Mouse (Mus musculus): ENCODE measurements around the gene Trp53tg5. TPM values are rescaled to one million over a fixed set of nuclear protein-coding genes. Genes with fewer than 3 reads are reported as not detected.
A peak's percentile ranks its signal among the peaks of the same experiment; 100 is the strongest.

Trp53tg5 gene
- polyA plus RNA-seq, 1 experiment from 2014 or later, result not detected

DNA sequence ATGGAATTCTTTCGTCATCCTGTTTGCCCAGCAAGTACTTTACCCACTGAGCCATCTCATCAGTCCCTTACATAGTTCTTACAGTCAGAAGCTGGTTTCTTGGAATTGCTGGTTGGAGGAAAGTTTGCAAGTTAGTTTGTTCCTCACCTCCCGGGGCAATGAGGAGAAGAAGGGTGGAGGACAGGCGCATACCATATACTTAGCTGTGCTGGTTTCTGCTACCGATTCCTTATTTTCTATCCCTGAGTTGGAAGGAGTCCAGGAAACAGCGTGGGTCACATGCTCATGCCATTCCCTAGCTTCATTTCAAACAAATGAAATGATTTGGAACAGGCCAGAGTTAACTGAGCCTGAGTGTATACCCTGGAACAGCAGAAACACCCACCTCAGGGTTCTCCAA lies 24.6 kb downstream of the Trp53tg5 start:
- WGBS, result 78% methylated on average over 5 of the region's 5 CpGs

GRCm38 (mm10) chr2:164448140-164448539 lies 25.4 kb downstream of the Trp53tg5 start:
- 93% methylated on average over 1 of the region's 1 CpGs for WGBS
- peaks cover 6% of the 10 kb centered on the region; the same call in 1 of the 2 replicates for H3K4me1 ChIP-seq (ENCODE audit: control insufficient read depth, insufficient read depth, low read length)
- no peak overlapping the region for H3K9ac ChIP-seq (ENCODE audit: low read length)
- H3K4me2 ChIP-seq (ENCODE audit: low read length), result no peak overlapping the region
- H3K4me3 ChIP-seq (ENCODE audit: low read depth, low read length), result no peak overlapping the region
- no peaks in the 10 kb centered on the region for H3K36me3 ChIP-seq (ENCODE audit: control insufficient read depth, insufficient read depth, low read length)
- H3K27me3 ChIP-seq (replicated peaks; ENCODE audit: control insufficient read depth, insufficient read depth, low read length), result no peaks in the 10 kb centered on the region
- DNase-seq (ENCODE audit: low spot score) (no peak), ATAC-seq (no peak)
- H3K9me3 ChIP-seq (replicated peaks; ENCODE audit: control insufficient read depth, low read length), result no peaks in the 10 kb centered on the region
- H3K27ac ChIP-seq (ENCODE audit: low read depth, low read length), result no peak overlapping the region

More for the DNA sequence above, 24.6 kb downstream of the Trp53tg5 start:
- Histone ChIP-seq H3K36me3 (ENCODE audit: control insufficient read depth, insufficient read depth, low read length) (no peaks in the 10 kb centered on the region), H3K9me3 (replicated peaks; ENCODE audit: control insufficient read depth, low read length) (no peaks in the 10 kb centered on the region), H3K4me1 (ENCODE audit: control insufficient read depth, insufficient read depth, low read length) (no peaks in the 10 kb centered on the region; the same call in 1 of the 2 replicates), H3K9ac (ENCODE audit: low read length) (no peak overlapping the region), H3K4me2 (ENCODE audit: low read length) (no peak overlapping the region), H3K27ac (ENCODE audit: low read depth, low read length) (no peak overlapping the region), H3K4me3 (ENCODE audit: low read depth, low read length) (no peak overlapping the region), H3K27me3 (replicated peaks; ENCODE audit: control insufficient read depth, insufficient read depth, low read length) (no peaks in the 10 kb centered on the region)
- DNase-seq (ENCODE audit: low spot score), result no peak
- no peak for ATAC-seq

DNA sequence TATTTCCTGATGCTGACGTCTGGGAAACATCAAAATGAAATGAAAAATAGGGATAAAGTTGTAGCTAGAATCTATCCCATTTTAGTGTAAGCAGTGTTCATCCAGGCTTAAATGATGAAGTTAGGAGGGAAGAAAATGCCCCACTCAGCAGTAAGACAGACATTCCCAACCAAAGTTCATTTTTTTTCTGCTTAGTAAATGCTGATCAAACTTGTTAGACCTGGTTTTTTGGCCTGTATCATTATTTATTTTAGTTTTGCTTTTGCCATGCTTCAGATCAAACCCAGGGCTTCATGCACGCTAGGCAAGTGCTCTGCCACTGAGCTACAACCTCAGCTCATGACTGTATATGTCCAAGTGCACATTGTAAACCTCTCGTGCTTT lies 27.4 kb downstream of the Trp53tg5 start:
- ATAC-seq (no peak), DNase-seq (ENCODE audit: low spot score) (no peak)
- Histone ChIP-seq H3K9ac (ENCODE audit: low read length) (no peak overlapping the region), H3K27ac (ENCODE audit: low read depth, low read length) (no peak overlapping the region), H3K36me3 (ENCODE audit: control insufficient read depth, insufficient read depth, low read length) (no peaks in the 10 kb centered on the region), H3K4me2 (ENCODE audit: low read length) (no peak overlapping the region), H3K9me3 (replicated peaks; ENCODE audit: control insufficient read depth, low read length) (no peaks in the 10 kb centered on the region), H3K4me1 (ENCODE audit: control insufficient read depth, insufficient read depth, low read length) (peaks cover 13% of the 10 kb centered on the region), H3K4me3 (ENCODE audit: low read depth, low read length) (no peak overlapping the region), H3K27me3 (replicated peaks; ENCODE audit: control insufficient read depth, insufficient read depth, low read length) (0 out of 2 replicates have a peak, but pooled peaks cover 4% of the 10 kb centered on the region)
- WGBS, result 79% methylated on average over 3 of the region's 3 CpGs

DNA sequence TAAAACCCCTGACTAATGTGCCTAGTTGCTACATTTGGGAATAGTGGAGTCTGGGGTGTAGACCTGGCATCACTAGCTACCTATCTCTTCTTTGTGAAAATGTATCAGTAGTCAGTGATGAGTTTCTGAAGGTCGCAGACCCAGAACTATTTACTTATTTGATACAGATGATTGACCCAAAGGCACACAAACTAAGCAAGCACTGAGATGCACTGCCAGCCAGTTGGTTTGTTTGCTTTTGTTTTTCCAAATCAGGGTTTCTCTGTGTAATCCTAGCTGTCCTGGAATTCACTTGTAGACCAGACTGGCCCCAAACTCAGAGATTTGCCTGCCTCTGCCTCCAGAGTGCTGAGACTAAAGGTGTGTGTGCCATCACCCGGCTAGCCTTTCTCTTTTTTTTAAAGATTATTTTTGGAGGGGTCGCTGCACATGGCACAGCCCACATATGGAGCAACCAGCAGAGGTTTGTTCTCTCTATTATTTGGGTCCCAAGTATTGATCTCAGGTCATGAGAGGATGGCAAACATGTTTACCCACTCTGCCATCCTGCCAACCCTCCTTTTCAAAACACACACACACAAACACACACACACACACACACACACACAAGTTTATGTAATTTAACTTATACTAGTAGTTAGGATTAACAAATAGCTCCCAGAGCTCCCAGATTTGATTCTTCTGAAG lies 28.0 kb downstream of the Trp53tg5 start:
- Histone ChIP-seq H3K9me3 (replicated peaks; ENCODE audit: control insufficient read depth, low read length) (no peaks in the 10 kb centered on the region), H3K9ac (ENCODE audit: low read length) (no peak overlapping the region), H3K36me3 (ENCODE audit: control insufficient read depth, insufficient read depth, low read length) (no peaks in the 10 kb centered on the region), H3K4me2 (ENCODE audit: low read length) (no peak overlapping the region), H3K27ac (ENCODE audit: low read depth, low read length) (no peak overlapping the region), H3K4me1 (ENCODE audit: control insufficient read depth, insufficient read depth, low read length) (peaks cover 13% of the 10 kb centered on the region), H3K4me3 (ENCODE audit: low read depth, low read length) (no peak overlapping the region), H3K27me3 (replicated peaks; ENCODE audit: control insufficient read depth, insufficient read depth, low read length) (0 out of 2 replicates have a peak, but pooled peaks cover 4% of the 10 kb centered on the region)
- ATAC-seq (no peak), DNase-seq (ENCODE audit: low spot score) (no peak)
- WGBS, result 82% methylated on average over 3 of the region's 3 CpGs

DNA sequence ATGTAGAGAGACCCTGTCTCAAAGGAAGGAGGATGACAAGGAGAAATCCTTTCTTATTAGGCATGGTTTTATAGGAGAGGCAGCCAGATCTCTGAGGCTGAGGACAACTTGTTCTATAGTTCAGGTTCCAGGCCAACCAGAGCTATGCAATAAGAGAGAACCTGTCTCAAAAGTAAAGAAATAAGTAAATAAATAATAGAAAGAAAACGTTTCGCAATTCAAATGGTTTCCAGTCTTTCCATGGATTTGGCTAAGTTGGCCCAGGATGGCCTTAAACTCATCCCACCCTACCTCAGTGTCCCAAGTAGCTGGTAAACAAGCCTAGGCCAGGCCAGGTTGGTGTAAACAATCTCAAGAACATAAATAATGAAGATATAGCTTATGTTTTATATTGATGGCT lies 28.8 kb downstream of the Trp53tg5 start:
- Histone ChIP-seq H3K4me2 (ENCODE audit: low read length) (no peak overlapping the region), H3K27me3 (replicated peaks; ENCODE audit: control insufficient read depth, insufficient read depth, low read length) (0 out of 2 replicates have a peak, but pooled peaks cover 4% of the 10 kb centered on the region), H3K9me3 (replicated peaks; ENCODE audit: control insufficient read depth, low read length) (no peaks in the 10 kb centered on the region), H3K9ac (ENCODE audit: low read length) (no peak overlapping the region), H3K4me3 (ENCODE audit: low read depth, low read length) (no peak overlapping the region), H3K4me1 (ENCODE audit: control insufficient read depth, insufficient read depth, low read length) (peaks cover 13% of the 10 kb centered on the region), H3K27ac (ENCODE audit: low read depth, low read length) (no peak overlapping the region), H3K36me3 (ENCODE audit: control insufficient read depth, insufficient read depth, low read length) (no peaks in the 10 kb centered on the region)
- DNase-seq (ENCODE audit: low spot score) (no peak), ATAC-seq (no peak)
- 79% methylated on average over 2 of the region's 2 CpGs for WGBS

DNA sequence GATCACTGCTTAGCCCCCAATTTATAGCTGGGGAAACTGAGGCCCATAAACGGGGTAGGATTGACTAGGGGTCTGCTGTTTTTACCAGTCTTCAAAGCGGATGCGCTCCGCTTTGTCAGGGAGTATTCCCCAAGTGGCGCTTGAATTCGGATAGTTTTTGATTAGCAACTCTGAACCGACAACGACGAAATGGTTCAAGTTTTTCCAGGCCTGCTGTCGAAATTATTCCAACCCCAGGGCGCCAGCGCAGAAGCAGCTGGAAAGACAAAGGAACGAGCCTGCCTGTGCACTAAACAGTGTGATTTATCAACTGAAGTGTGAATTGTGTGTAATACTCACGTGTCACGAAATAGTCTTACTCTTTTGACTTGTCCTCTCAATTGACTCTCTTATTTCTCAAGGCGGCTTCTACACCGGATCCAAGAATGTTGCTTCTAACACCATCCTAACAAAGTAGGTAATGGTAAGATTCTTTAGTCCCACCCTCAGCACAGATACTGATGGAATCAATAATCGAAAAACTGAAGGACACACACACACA lies 30.0 kb downstream of the Trp53tg5 start, which contains the start of gene Sdc4:
Gene Sdc4 (minus strand): TSS at position 428 of the 541 bp plus-strand sequence.
- H3K27me3 ChIP-seq (replicated peaks; ENCODE audit: control insufficient read depth, insufficient read depth, low read length), result 0 out of 2 replicates have a peak, but pooled peaks cover 4% of the 10 kb centered on the region
- no peak within 1 kb of the TSS for H3K27ac ChIP-seq (ENCODE audit: low read depth, low read length)
- no peaks in the 10 kb centered on the region for H3K36me3 ChIP-seq (ENCODE audit: control insufficient read depth, insufficient read depth, low read length)
- DNase-seq (ENCODE audit: low spot score) (no peak), ATAC-seq (peak; percentile 15; the same call in 1 of the 2 replicates)
- H3K4me3 ChIP-seq (ENCODE audit: low read depth, low read length), result peak within 1 kb of the TSS; percentile 46
- WGBS, result 9% methylated on average over 18 of the region's 18 CpGs
- peak within 1 kb of the TSS; percentile 91 for H3K4me2 ChIP-seq (ENCODE audit: low read length)
- peaks cover 13% of the 10 kb centered on the region for H3K4me1 ChIP-seq (ENCODE audit: control insufficient read depth, insufficient read depth, low read length)
- no peaks in the 10 kb centered on the region for H3K9me3 ChIP-seq (replicated peaks; ENCODE audit: control insufficient read depth, low read length)
- H3K9ac ChIP-seq (ENCODE audit: low read length), result peak within 1 kb of the TSS; percentile 64

GRCm38 (mm10) chr2:164443051-164443437 lies 30.5 kb downstream of the Trp53tg5 start:
- Histone ChIP-seq H3K9ac (ENCODE audit: low read length) (peak overlapping the region; percentile 64), H3K27me3 (replicated peaks; ENCODE audit: control insufficient read depth, insufficient read depth, low read length) (0 out of 2 replicates have a peak, but pooled peaks cover 4% of the 10 kb centered on the region), H3K4me2 (ENCODE audit: low read length) (peak overlapping the region; percentile 91), H3K27ac (ENCODE audit: low read depth, low read length) (no peak overlapping the region), H3K36me3 (ENCODE audit: control insufficient read depth, insufficient read depth, low read length) (no peaks in the 10 kb centered on the region), H3K4me1 (ENCODE audit: control insufficient read depth, insufficient read depth, low read length) (peaks cover 13% of the 10 kb centered on the region), H3K9me3 (replicated peaks; ENCODE audit: control insufficient read depth, low read length) (no peaks in the 10 kb centered on the region), H3K4me3 (ENCODE audit: low read depth, low read length) (peak overlapping the region; percentile 46)
- DNase-seq (ENCODE audit: low spot score), result peak; percentile 82
- peak; percentile 95 for ATAC-seq
- WGBS, result 0% methylated on average over 26 of the region's 26 CpGs

DNA sequence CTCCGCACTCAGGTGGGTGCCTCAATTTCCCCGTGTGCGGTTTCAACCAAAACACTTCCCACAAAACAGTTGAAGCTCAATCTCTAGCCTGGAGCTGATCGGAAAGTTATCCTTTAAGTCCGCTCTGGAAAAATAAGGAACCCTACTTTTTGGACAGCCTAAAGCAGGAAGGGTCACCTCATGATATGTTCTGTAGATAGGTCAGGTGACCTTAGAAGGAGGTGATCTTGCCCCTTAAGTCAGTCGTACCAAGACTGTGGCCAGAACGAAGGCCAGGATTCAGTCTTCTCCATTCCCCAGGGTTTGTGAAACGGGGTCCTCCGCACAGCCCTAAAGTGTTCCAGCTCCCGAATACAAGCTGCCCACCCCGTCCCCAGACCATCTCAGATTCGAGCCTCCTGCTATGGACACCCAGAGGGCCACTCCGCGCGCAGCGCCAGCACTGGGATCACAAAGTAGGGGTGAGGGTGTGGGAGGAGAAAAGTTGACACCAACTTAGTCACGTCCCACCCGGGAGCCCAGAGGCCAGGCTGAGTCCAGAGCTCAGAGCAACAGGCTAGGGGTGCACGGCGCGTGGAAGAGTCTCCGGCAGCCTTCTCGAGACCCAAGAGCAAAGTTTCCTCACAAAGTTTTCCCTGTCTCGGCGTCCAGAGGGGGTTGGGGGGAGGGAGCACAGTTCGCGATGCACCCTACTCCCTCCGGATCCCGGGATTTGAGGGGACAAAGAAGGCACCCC lies 31.0 kb downstream of the Trp53tg5 start:
- no peak overlapping the region for H3K27ac ChIP-seq (ENCODE audit: low read depth, low read length)
- H3K4me2 ChIP-seq (ENCODE audit: low read length), result peak overlapping the region; percentile 91
- H3K4me1 ChIP-seq (ENCODE audit: control insufficient read depth, insufficient read depth, low read length), result peaks cover 13% of the 10 kb centered on the region
- DNase-seq (ENCODE audit: low spot score), result no peak
- H3K4me3 ChIP-seq (ENCODE audit: low read depth, low read length), result peak overlapping the region; percentile 46
- no peaks in the 10 kb centered on the region for H3K9me3 ChIP-seq (replicated peaks; ENCODE audit: control insufficient read depth, low read length)
- H3K36me3 ChIP-seq (ENCODE audit: control insufficient read depth, insufficient read depth, low read length), result no peaks in the 10 kb centered on the region
- peak overlapping the region; percentile 64 for H3K9ac ChIP-seq (ENCODE audit: low read length)
- WGBS, result 3% methylated on average over 29 of the region's 29 CpGs
- H3K27me3 ChIP-seq (replicated peaks; ENCODE audit: control insufficient read depth, insufficient read depth, low read length), result 0 out of 2 replicates have a peak, but pooled peaks cover 4% of the 10 kb centered on the region
- no peak; the same call in 1 of the 2 replicates for ATAC-seq
